Mouse (Mus musculus): Measurements from ENCODE around the gene Prkci.

Prkci gene

GRCm38 (mm10) chr3:30995899-30996687 lies 546 bp downstream of the Prkci start:
- DNase-seq (ENCODE audit: low spot score) = no peak

- no peak for DNase-seq (ENCODE audit: low spot score)
Measured at GRCm38 (mm10) chr3:30996688-30997014, 1.1 kb downstream of the Prkci start.

DNA sequence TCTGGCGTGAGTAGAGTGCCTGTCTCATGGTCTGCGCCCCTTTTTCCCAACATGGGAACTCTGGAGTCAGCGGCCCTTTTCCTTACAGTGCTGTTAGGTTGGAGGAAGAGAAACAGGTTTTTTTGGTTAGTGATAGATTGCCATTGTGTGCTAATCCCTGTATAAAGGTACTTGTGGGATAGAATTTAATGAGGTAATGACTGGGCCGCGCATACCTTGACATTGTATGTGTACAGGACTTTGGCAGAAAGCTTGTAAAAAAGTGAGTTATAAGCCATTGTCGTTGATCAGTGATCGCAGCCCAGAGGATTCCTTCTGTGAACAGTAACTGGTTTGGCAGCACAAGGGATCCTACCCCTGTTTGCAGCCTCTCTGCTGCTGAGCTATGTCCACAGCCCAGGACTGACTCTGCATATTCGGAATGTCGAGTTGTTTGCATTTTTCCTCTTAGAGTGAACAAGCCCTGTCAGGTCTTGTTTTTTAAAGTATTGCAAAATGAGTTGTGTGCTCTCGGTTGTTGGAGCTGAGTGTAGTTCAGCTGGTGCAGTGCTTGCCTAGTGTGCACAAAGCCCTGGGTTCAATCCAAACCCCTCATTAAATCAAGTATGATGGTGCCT lies 4.0 kb downstream of the Prkci start:
- DNase-seq (ENCODE audit: low spot score) = no peak

- no peak for DNase-seq (ENCODE audit: low spot score)
Measured at GRCm38 (mm10) chr3:31000018-31000407, 4.5 kb downstream of the Prkci start.

- DNase-seq (ENCODE audit: low spot score) = no peak
Measured at GRCm38 (mm10) chr3:31001048-31001676, 5.6 kb downstream of the Prkci start.

- no peak for DNase-seq (ENCODE audit: low spot score)
Measured at GRCm38 (mm10) chr3:31004320-31005209, 9.0 kb downstream of the Prkci start.

- no peak for DNase-seq (ENCODE audit: low spot score)
Measured at GRCm38 (mm10) chr3:31014374-31014773, 18.8 kb downstream of the Prkci start.

- no peak for DNase-seq (ENCODE audit: low spot score)
Measured at GRCm38 (mm10) chr3:31015682-31016443, 20.3 kb downstream of the Prkci start.

- DNase-seq (ENCODE audit: low spot score) = no peak
Measured at GRCm38 (mm10) chr3:31016594-31017196, 21.1 kb downstream of the Prkci start.

GRCm38 (mm10) chr3:31017652-31018051 lies 22.1 kb downstream of the Prkci start:
- no peak for DNase-seq (ENCODE audit: low spot score)

- no peak for DNase-seq (ENCODE audit: low spot score)
Measured at GRCm38 (mm10) chr3:31019287-31019686, 23.7 kb downstream of the Prkci start.

- DNase-seq (ENCODE audit: low spot score) = no peak
Measured at GRCm38 (mm10) chr3:31019793-31020447, 24.4 kb downstream of the Prkci start.

DNA sequence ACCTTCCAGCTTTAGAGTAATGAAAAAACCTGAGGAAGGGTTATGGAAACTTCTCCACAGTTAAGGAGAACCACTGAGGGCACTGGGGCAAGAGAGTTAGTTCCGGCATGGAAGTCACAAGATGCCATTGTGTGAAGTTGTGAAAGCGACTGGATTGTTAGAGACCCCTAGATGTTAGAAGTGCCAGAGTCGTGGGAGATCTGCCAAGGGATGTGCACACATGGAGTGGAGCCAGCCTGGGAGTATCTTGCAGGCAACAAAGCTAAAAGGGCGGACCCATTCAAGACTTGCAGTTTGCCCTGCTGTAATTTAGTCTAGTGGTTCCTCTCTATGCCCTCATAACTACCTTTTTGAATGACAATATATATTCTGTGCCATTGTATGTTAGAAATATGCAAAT lies 25.1 kb downstream of the Prkci start:
- no peak for DNase-seq (ENCODE audit: low spot score)

DNA sequence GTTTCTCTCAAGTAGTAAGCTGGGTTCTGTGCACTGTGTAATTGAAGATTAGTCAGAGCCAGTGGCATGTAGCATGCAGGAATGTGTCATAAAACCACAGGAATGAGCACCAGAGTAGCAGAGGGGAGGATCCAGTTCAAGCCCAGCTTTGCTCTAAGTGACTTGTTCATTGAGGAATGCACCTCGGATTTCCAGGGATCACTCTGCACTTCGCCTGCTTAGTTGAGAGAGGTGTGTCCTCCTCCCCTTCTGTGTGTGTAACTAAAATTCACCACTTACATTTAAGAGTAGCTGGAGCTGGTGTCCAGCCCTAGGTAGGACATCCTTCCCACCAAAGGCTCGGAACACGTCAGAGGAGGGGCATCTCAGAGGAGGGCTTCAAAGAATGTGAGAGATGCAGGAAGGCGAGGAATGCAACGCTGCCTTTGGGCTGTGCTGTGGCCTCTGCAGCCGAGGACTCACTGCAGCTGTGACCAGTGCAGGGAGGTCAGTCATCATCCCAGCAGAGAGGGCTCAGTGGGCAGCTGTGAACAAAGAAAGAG lies 27.4 kb downstream of the Prkci start:
- DNase-seq (ENCODE audit: low spot score) = no peak

DNA sequence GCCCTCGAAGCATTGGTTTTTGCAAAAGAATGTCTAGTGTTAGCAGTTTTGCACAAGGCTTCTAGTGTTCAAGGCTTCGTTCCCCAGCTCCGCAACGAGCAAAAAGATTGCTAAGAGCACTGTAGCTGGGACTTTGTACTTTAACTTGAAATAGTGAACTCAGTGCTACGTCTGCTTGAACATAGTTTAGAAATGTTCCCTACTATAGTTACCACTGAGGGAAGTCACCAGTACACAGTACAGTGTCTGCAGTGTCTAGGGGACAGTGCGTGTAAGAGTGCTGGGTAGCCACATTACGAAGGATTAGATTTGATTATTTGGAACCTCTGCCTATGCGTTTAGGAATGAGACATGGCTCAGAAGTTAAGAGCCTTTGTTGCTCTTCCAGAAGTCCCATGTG lies 32.2 kb downstream of the Prkci start:
- DNase-seq (ENCODE audit: low spot score) = no peak

DNA sequence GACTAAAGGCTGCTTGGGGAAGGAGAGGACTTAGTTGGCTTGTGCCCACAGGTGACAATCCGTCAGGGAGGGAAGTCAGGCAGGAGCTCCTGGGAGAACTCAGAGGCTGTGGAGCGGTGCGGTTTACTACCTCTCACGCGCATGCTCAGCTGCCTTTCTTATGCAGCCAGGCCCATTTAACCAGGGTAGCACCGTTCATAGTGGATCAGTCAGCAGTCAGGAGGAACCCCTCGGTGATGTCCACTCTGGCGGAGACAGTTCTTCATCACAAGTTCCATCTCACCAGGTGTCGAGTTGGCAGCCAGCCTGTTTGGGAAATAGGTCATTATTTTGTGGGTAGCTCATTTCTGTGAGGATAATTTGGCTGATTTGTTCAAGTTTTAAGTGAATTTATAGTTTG lies 36.1 kb downstream of the Prkci start:
- DNase-seq (ENCODE audit: low spot score) = no peak

- DNase-seq (ENCODE audit: low spot score) = no peak
Measured at GRCm38 (mm10) chr3:31033644-31034043, 38.1 kb downstream of the Prkci start.

GRCm38 (mm10) chr3:31037851-31038250 lies 42.3 kb downstream of the Prkci start:
- DNase-seq (ENCODE audit: low spot score) = no peak

GRCm38 (mm10) chr3:31038689-31039088 lies 43.1 kb downstream of the Prkci start:
- no peak for DNase-seq (ENCODE audit: low spot score)

DNA sequence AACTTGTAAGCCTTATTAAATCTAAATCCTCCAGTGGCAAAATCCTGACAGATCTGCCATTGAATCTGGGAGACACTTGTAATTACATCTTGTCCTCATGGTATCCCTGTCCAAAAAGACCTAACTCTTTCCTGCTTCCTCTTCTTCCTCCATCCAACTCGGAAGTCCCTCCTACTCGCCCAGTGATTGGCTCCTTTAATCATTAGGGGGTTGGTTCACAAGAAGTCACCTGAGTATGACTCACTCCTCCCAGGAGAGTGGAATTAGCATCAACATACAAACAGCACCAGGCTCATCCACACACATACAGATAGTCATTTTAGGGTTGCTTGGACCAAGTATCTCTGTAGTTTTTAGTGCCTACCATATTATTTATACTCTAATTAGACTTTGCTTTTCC lies 47.4 kb downstream of the Prkci start:
- DNase-seq (ENCODE audit: low spot score) = no peak

Measured in T-cell, adult 2 months (primary cell).